Mouse (Mus musculus) testis, postnatal 10 days (tissue): ENCODE data around the gene F8a.
"Not testable (repeated sequence)": the region's sequence is repeated elsewhere in the genome, so short reads cannot be mapped to it uniquely, and the experiment has no call there.

Source experiments
- DNase-seq: peaks from one replicate; pipeline ENCODE4 v3.0.0; 2021; ENCODE audit warnings: low spot score

F8a gene

GRCm38 (mm10) chrX:73227914-73228605 is at the start of gene F8a:
Gene F8a (plus strand): TSS chrX:73228291.
- peak; percentile 79 for DNase-seq

GRCm38 (mm10) chrX:73191934-73192333 is 36.2 kb upstream of the F8a start, which contains the start of gene Xlr3b:
Gene Xlr3b (plus strand): TSS chrX:73192207.
- DNase-seq: peak; percentile 35

GRCm38 (mm10) chrX:73213819-73214564 is 14.1 kb upstream of the F8a start, which contains the start of gene Xlr4b:
Gene Xlr4b (plus strand): TSS chrX:73214333.
- not testable (repeated sequence) for DNase-seq

- DNase-seq: no peak
Observed at GRCm38 (mm10) chrX:73225365-73225764, 2.7 kb upstream of the F8a start.

GRCm38 (mm10) chrX:73228606-73229214 is 619 bp downstream of the F8a start:
- peak; percentile 53 for DNase-seq

GRCm38 (mm10) chrX:73229288-73229687 is 1.2 kb downstream of the F8a start:
- no peak for DNase-seq

- not testable (repeated sequence) for DNase-seq
Observed at GRCm38 (mm10) chrX:73242821-73243325, 14.8 kb downstream of the F8a start, which contains the start of gene Xlr4c. Gene Xlr4c (minus strand): TSS chrX:73243130.

- not testable (repeated sequence) for DNase-seq
Observed at GRCm38 (mm10) chrX:73262428-73262827, 34.3 kb downstream of the F8a start.

- peak; percentile 32 for DNase-seq
Observed at GRCm38 (mm10) chrX:73265270-73265669, 37.2 kb downstream of the F8a start, which contains the start of gene Xlr3c. Gene Xlr3c (minus strand): TSS chrX:73265390.
